Mouse (Mus musculus) heart, postnatal 10 days (tissue): ENCODE measurements around the gene Dpep2nb. TPM values are rescaled to one million over a fixed set of nuclear protein-coding genes. Genes with fewer than 3 reads are reported as not detected.
"Not testable (repeated sequence)": the region's sequence is repeated elsewhere in the genome, so short reads cannot be mapped to it uniquely, and the experiment has no call there.

Source experiments
- DNase-seq, 2 experiments: peaks; one replicate each; pipeline ENCODE4 v3.0.0; 2021
- intact Hi-C: fragments of 180-260 bp; cut with DNase I; formaldehyde crosslinking; loops from one replicate; pipeline ENCODE4 v1.15.1; 2025
- total RNA-seq, 2 experiments: library from RNA; stranded (reverse); gene quantifications; 2 replicates each; pipeline ENCODE4 v1.2.3; 2021

Dpep2nb gene
- total RNA-seq: not detected

DNA sequence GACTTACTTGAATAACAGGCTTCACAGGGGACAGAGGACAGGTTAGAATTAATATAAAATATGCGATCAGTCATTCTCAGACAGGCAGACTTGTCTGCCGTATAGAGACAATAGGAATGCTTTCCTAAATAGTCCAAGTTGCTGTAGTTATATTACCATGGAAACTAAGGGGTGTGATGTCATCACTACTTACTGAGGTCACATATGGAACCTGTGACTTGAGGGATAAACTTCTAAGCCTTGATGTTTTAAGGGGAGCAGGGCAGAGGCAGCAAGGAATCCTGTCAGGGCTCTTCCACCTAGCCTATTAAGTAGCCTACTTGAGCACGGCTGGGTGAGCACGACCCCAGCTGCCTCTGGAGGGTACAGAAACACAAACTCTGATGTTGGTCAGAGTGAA is at the start of gene Dpep2nb:
Dpep2nb (minus strand) TSS at position 101 of the 400 bp plus-strand sequence.
- DNase-seq: no peak
- intact Hi-C loops: no loop called here

DNA sequence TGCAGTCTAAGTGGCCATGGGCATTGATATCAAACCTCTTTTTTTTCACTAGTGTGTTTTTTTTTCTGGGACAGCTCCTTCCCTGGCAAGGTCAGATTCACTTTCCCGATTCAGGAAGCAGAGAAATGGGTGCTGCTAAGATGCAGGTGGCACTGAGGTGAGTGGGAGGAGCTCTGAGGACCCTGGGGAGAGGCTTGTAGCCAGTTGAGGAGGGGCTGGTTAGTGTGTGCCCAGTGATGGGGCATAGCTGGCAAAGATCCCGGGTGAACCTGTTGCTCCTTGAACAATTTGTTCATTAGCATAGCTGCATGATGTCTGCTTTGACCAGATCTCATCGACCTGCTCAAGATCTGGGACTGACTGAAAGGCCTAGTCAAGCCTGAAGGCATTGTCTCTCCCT is 49.3 kb upstream of the Dpep2nb start:
- intact Hi-C loops: no loop called here
- no peak for DNase-seq

DNA sequence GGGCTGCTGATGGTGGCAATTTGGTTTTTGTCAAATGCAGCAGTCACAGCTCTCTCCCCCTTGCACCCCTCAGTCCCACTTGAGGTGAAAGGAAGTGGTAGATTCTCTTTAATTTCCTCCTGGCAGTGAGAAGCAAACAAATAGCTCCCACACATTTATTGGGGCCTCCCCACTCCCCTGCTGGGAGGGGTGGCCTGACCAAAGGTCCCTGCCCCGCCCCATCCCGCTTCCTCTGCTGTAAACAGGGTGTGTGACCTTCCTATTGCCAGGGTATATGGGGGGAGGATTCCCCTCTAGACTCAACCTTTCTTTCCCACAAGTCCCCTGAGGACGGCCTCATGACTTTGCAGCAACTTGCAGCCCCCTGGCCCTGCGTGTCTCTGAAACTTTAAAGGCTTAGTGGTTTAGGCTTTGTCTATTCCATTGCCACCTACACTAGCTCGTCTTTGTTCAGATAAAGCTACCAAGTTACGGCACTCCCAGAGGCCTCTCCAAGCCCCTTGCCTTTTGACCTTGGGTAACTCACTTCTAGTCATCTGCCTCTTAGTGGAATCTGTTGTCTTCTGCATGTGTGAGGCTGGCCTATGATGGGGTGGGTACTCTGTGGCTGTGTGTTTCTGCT is 48.5 kb upstream of the Dpep2nb start:
- intact Hi-C loops: no loop called here
- DNase-seq: peak in 1 of 2 experiments; percentile 45

DNA sequence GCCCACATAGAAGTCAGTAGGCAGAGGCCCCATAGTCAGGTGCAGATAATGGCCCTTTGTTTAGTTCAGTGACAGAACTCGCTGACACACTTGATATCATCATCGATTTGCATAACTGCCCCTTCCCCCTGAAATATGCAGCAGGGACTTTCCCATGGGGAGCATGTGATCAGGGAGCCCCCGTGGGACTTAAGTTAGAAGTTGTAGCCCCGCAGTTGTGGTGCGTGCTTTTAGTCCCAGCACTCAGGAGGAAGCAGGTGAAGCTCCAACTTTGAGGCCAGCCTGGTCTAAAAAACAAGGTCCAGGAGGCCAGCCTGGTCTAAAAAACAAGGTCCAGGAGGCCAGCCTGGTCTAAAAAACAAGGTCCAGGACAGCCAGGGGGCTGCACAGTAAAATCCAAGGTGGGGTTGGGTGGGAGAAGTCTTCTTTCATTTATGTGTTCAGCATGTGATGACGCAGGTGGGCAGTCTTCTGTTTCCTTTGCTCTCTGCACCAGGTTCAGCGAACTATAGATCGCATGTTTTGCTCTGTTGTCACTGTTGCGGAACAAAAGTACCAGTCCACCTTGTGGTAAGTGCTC is 46.8 kb upstream of the Dpep2nb start:
- intact Hi-C loops: no loop called here
- DNase-seq: no peak

DNA sequence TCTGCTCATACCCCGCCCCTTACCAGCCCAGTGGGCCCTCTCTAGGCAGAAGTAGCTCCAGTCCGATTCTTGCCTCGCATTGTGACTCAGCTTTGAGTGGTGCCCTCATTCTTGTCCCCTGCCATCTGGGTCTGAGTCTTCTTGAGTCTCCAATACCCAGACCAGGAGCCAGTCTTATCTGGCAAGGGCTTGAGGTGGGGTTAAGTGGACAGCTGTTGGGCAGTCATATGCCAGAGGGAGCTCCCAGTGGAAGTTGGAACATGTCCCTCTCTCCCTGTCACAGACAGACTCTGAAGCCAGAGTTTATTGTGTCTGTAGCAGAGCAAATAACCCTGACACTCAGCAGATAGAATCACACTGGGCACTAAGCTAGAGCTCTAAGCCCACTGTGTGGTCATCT is 45.3 kb upstream of the Dpep2nb start:
- DNase-seq: no peak

DNA sequence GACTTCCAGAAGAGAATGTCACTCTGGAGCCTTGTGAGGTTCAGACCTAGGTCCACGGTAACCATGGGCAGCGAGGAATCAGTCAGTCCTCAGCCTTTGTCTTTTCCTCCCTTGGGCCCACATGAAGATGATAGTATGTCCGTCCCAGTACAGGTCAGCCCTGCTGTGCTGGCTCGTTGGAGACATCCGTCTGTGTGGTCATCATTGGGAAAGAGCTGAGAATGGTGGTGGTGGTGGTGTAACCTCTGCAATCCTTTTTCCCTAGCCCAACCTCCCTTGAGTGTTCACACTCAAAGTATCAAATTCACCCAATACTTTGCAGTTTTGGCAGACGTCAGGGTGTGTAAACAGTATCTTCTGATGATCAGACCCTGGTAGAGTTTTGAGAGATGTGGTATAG is 44.1 kb upstream of the Dpep2nb start:
- intact Hi-C loops: no loop called here
- no peak for DNase-seq

More for the DNA sequence above, 45.3 kb upstream of the Dpep2nb start:
- intact Hi-C loops: no loop called here

DNA sequence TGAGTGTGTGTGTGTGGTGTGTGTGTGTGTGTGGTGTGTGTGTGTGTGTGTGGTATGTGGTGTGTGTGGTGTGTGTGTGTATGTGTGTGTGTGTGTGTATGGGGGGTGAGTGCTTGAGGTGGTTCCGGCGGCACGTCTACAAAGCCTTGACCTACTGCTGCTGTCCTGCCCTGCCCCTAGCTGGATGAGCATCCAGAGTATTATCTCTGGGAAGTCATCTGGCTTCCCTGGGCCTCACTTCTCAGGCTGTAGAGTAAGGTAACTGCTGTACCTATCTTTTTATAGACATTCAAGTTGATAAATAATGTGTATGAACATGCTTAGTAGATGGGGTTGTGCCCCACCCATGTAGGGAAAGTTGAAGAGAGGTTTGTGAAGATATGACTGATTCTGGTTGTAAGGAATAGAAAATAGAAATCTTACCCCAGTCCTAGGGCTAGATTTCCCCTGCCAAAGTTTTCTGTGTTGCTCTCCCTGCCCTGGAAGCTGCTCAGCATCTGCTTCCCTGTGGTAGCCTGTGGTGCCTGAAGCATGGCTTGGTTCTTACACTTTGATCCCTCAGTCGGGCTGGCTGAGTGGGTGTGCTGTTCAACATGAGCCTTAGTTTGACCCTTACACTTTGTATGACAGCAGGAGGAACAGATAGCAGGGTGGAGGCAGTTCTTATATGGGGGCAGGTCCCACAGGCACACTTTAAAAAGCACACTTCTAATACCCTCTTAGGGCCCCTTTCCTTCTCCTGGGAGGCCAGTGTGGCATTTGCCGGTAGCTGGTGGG is 42.3 kb upstream of the Dpep2nb start:
- DNase-seq: no peak
- intact Hi-C loops: no loop called here

DNA sequence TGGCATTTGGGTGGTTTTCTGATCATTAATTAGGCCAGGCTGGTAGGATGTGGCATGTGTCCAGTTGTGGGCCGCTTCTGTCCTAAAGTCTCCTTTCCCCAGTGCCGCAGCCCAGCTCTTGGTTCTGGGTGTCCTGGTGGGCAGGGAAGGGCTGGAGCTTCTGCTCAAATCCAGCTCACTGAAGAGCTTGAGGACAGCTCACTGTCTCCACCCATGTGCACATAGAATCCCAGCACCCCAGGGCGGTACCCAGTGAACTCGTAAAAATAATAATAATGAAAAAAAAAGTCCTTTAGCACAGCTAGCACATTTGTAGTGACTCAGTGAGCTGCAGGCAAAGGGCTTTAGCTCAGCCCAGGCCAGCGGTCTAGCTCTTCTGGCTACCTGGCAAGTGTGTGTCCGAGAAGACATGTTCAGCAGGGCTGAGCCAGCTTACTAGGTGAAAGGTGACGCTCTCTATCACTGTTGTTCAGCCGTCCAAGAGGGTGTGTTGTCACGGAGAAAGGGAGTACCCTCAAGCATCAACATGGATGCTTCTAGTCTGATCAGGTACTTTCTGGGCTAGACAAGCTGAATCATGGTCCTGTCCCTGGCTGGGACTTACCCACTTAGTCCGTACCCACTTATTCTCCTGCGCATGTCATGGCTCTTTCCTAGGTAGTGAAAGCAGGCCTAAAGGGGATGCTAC is 41.2 kb upstream of the Dpep2nb start:
- peak; percentile 35 to 55 for DNase-seq
- intact Hi-C loops: no loop called here

DNA sequence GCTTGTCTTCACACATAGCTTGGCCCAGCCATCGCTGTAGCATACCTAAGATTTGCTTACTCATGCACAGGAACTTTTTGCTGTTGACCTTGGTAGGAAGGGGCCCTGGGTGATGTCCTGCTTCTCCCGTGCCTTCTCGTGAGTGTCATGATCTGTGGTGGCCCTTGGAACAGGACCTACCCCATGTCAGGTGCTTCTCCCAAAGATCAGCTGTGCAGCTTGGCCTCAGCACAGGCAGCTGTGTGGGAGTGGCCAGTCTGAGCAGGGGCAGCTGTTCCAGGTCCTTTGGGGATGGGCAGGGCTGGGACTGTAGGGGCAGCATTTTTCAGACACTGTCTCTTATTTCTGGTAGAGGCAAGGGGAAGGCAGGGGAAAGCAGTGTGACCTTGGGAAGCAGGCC is 38.4 kb upstream of the Dpep2nb start:
- peak; percentile 66 to 77 for DNase-seq
- intact Hi-C loops: no loop called here

DNA sequence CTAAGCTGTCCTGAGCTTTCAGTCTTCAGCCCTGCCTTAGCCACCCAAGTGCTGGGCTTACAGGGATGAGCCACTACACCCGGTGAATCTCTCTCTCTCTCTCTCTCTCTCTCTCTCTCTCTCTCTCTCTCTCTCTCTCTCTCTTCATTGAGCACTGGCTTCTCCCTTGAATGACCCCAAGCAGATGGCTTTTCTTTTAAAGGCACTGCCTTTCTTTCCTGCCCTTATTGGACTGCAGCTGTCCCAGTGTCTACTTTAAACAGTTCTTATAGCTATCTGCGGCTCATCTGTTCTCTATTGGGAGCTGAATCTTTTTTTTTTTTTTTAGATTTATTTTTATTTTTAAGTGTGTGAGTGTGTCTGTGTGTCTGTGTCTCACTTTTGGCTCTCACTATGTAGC is 37.3 kb upstream of the Dpep2nb start:
- intact Hi-C loops: no loop called here
- no peak for DNase-seq

DNA sequence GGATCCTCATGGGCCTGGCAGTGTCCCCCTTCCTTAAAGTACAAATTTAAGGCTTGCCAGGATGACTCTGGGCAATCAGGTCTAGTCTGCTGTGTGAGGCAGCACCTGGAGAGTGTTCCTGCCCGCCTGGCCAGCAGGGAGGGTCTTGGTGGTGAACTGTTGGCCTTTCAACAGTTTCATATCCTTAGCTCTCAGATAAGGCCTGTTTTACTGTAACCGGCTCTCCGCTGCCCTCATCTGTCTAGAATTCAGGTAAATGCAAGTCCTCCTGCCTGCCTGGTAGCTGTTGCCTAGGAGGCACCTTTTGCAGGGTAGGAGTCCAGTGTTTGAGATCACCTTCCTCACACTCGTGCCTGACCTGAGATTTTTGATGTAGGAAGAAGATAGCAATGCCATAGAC is 34.4 kb upstream of the Dpep2nb start:
- no peak for DNase-seq
- intact Hi-C loops: no loop called here

DNA sequence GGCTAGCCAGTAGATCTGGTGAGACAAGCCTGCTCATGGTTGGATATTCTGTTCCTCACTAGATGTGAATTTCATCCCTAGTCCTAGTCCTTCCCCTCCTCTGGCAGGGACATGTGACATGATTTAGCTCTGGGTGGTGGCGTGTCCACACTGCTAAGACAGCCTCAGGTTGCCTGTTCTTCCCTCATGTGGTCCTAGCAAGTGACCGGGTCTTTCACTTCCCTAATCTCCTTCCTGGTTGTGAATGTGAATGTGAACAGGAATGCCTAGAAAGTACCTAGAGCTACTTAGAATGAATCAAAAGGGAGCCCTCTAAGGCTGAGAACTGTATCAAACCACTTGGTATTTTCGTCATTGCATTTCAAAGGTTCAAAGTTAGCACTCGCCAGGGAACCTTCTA is 33.8 kb upstream of the Dpep2nb start:
- intact Hi-C loops: no loop called here
- DNase-seq: no peak

DNA sequence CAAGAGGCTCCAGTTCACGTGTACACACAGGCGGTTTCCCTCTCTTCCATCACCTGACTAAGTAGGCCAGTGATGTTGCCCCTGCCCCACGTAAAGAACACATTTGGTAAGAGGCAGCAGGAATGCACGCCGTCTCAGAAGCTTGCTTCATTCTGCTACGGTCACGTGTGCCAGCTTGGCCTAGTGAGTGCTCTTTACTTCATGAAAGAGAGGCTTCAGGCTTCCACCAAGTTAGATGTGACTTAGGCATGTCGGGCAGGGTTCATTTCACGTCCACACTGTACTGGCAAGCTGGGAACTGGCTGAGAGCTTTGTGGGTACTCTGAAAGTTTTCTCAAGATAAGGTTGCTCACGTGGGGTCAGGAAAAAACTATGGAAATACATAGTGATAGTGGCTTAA is 32.9 kb upstream of the Dpep2nb start:
- no peak for DNase-seq
- intact Hi-C loops: no loop called here

DNA sequence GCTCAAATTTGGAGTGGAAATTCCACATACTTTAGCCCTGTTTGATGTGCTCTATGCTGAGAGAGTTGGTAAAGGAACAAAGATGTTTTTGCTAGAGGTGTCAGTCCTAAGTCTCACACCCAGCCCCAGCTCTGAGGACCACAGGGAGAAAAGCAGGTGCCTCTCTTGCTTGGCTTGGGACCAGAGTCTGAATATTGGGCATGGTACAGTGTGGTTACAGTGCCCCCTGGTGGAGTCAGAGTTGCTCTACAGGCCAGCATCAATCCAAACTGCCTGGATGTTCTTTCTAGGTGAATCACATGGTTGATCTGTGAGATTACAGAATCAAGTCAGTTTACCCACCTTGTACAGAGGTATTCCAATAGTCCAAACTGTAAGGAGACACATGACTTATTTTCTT is 16.7 kb upstream of the Dpep2nb start:
- intact Hi-C loops: loop anchor here (1.0 kb wide), 3 partner anchors 31 to 306 kb away; partner anchors contain the start of gene Dus2
- peak; percentile 81 to 89 for DNase-seq

DNA sequence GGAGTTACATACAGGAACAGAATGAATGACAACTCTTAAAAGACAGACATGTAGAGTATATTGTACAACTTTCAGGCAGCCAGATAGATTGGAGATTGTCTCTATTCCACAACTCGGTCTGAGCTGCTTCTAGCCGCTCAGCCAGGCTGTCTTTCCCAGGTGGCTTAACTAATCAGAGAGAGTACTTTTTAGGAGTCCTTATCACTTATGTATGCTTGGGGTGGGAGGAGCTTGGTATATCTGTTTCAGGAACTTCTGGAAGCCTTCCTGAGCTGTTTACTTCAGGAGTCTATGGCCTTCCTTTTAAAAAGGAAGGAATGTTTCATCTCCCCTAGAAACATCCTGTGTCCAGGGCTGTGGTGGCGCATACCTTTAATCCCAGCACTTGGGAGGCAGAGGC is 12.3 kb upstream of the Dpep2nb start:
- DNase-seq: no peak
- intact Hi-C loops: no loop called here

DNA sequence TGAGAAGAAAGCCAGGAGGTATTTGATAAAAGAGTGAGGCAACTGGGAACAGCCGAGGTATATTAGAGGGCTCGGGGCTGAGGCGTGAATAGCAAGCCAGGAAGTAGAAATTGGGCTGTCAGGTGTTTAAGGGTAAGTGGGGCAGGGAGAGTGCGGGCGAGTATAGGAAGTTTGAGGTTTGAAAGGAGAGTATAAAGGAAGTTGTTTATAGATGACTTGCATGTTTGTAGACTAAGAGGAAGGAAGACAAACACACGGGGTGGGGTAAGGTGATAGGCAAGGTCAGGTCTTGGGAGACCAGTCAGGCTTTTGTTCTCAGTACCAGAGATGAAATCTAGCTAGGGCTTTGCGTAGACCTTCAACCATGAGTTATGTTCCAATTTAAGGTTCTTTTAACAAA is 11.4 kb upstream of the Dpep2nb start:
- no peak for DNase-seq
- intact Hi-C loops: no loop called here

DNA sequence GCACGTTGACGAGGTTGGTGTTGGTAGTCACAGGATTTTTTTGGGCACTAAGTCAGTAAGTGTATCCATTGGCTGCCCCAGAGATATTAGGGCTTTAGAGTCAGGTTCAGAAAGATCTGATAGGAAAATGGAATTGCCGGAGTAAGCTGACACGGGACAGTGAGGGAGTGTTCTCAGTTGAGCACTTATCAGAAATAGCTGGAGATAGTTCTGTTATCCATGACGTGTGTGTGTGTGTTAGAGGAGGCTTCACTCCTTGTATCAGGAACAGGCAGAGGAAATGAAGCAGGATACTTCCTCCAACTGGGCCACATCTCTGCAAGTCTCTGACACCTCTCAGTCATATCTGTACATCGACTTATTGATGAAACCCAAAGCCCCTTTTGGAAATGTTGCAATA is 10.5 kb upstream of the Dpep2nb start:
- intact Hi-C loops: no loop called here

DNA sequence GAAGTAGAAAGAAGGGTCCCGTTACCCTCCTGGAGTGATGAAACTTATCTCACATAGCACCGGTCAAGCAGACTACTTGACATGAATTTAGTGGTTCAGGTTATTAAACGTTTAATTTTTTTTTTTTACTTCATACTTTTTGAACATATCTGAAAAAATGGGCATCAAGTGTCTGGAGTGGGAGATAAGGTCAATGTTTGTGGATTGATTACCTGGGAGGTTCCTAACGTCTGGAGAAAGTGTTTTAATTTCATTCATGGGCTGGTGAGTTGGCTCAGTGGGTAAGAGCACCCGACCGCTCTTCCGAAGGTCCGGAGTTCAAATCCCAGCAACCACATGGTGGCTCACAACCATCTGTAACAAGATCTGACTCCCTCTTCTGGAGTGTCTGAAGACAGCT is 6.4 kb upstream of the Dpep2nb start:
- intact Hi-C loops: not testable (repeated sequence)

More for the DNA sequence above, 10.5 kb upstream of the Dpep2nb start:
- no peak for DNase-seq

DNA sequence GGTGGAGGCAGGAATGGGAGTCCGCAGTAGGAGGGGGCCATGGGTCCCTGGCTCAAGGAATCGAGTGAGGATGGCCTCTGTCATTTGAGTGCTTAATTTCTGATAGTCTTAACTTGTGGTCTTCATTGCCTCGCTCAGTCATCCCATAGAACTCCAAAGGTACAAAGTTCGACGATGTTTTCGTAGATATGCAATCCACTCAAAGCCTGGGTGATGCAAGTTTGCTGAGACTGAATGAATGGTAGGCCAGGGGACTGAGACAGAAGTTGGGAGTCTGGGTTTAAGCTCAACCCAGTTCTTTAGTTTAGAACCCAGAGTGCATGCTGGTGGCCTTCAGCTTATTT is 5.8 kb upstream of the Dpep2nb start, which contains the start of gene Ddx28:
Ddx28 (minus strand) TSS at position 240 of the 344 bp plus-strand sequence.
- intact Hi-C loops: loop anchor here (2.0 kb wide), 1 partner anchor 111 kb away; the partner anchor contains the start of gene Pskh1
- no peak for DNase-seq

More for the DNA sequence above, 6.4 kb upstream of the Dpep2nb start:
- not testable (repeated sequence) for DNase-seq

DNA sequence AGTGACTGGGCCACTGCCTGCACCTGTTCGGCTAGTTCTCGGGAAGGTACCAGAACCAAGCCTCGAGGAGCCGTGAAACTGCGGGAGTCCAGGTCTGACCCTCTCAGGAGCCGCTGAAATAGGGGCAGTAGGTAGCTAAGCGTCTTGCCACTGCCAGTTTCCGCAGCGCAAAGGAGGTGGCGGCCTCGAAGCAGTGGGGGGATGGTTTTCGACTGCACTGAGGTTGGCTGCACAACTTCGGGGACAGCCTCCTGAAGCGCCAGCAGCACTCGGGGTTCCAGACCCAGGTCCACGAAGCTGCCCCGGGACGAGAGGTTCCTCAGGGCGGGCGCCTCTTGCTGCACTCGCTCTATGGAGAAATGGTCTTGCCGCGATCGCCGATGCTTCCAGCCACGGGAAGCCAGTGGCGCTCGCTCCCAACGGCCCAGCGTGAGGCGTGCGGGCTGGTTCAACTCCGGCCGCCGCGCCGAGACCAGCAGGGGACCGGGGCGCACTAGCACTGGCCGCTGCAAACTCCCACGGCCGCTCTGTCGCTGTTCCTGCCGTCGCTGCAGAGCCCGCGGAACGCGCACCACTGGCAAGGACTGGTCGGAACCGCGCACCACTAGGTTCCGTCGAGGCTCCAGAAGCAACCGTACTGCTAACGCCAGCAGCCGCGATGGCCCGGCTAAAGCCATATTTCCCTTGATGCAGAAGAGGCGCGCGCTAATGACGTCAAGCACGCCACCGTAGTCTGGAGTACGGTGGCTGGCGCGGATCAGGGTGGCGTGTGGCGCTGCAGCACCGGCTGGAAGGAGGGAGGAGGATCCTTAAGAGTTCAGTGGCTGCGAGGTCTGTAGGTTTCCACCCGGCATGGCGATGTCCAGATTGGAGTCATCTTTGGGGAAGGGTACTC is 5.2 kb upstream of the Dpep2nb start:
- intact Hi-C loops: loop anchor here (2.0 kb wide), 1 partner anchor 110 kb away; the partner anchor contains the start of gene Pskh1
- DNase-seq: peak; percentile 93 to 95
